Mouse (Mus musculus) adrenal gland, adult 2 months (tissue): Measurements from ENCODE around the gene Zdhhc3. TPM values are rescaled to one million over a fixed set of nuclear protein-coding genes. Genes with fewer than 3 reads are reported as not detected.

ENCODE experiments used
- polyA plus RNA-seq: library from polyadenylated mRNA; depleted of rRNA; stranded (reverse); fragments of >200 nt; gene quantifications from 2 replicates; pipeline ENCODE4 v1.2.3, GENCODE M21; 2012; rRNA removed
- total RNA-seq, 2 experiments: library from RNA; stranded (reverse); gene quantifications; 2 replicates each; pipeline ENCODE4 v1.2.3; 2021

Gene Zdhhc3
- total and polyA plus RNA-seq, 3 experiments, result 62.8 to 236 (median 83.5) TPM

Other genes starting within 250 kb of the Zdhhc3 start
- 100 to 1,000 TPM in 1 of 2 experiments, 10 to 100 TPM in 1; 71.4 to 109 TPM for gene Zfp445, start 247.2 kb downstream of the Zdhhc3 start, total RNA-seq
- 15.5 and 30.5 TPM in 2 replicates for gene Zfp445, start 247.2 kb downstream of the Zdhhc3 start, polyA plus RNA-seq
- gene Zkscan7, start 227.5 kb downstream of the Zdhhc3 start, total RNA-seq, result 1 to 10 TPM; 5.6 to 6.5 TPM
- gene Zkscan7, start 227.5 kb downstream of the Zdhhc3 start, polyA plus RNA-seq, result 2.0 and 4.0 TPM in 2 replicates
- gene Zfp105, start 190.1 kb downstream of the Zdhhc3 start, total RNA-seq, result 1 to 10 TPM; 3.2 to 5.4 TPM
- gene Zfp105, start 190.1 kb downstream of the Zdhhc3 start, polyA plus RNA-seq, result 0.15 and 0.75 TPM in 2 replicates
- 10 to 100 TPM; 18.8 to 22.3 TPM for gene 1110059G10Rik, start 162.2 kb downstream of the Zdhhc3 start, total RNA-seq
- gene 1110059G10Rik, start 162.2 kb downstream of the Zdhhc3 start, polyA plus RNA-seq, result 1.1 and 1.6 TPM in 2 replicates
- gene Kif15, start 162.2 kb downstream of the Zdhhc3 start, total RNA-seq, result 1 to 10 TPM; 1.2 to 1.3 TPM
- gene Kif15, start 162.2 kb downstream of the Zdhhc3 start, polyA plus RNA-seq, result 0.30 TPM in 1 of 2 replicates, not detected in the other
- gene Tmem42, start 91.9 kb downstream of the Zdhhc3 start, total RNA-seq, result 10 to 100 TPM; 16.1 to 17.9 TPM
- gene Tmem42, start 91.9 kb downstream of the Zdhhc3 start, polyA plus RNA-seq, result 34.4 and 39.2 TPM in 2 replicates
- gene Tgm4, start 78.5 kb downstream of the Zdhhc3 start, total RNA-seq, result under 1 TPM; 0.45 to 0.52 TPM
- 0.13 and 0.26 TPM in 2 replicates for gene Tgm4, start 78.5 kb downstream of the Zdhhc3 start, polyA plus RNA-seq
- 10 to 100 TPM; 29.6 to 39.3 TPM for gene Exosc7, start within 50 bp of the Zdhhc3 start, total RNA-seq
- gene Exosc7, start within 50 bp of the Zdhhc3 start, polyA plus RNA-seq, result 7.5 and 7.6 TPM in 2 replicates
- gene Clec3b, start 37.7 kb upstream of the Zdhhc3 start, total RNA-seq, result 10 to 100 TPM; 27.6 to 47.5 TPM
- gene Clec3b, start 37.7 kb upstream of the Zdhhc3 start, polyA plus RNA-seq, result 34.0 and 58.3 TPM in 2 replicates
- gene Cdcp1, start 102.8 kb upstream of the Zdhhc3 start, total RNA-seq, result under 1 TPM; 0.14 to 0.17 TPM
- 0.06 and 0.08 TPM in 2 replicates for gene Cdcp1, start 102.8 kb upstream of the Zdhhc3 start, polyA plus RNA-seq
- gene Tmem158, start 147.6 kb upstream of the Zdhhc3 start, total RNA-seq, result 10 to 100 TPM in 1 of 2 experiments, 1 to 10 TPM in 1; 4.5 to 11.0 TPM
- gene Tmem158, start 147.6 kb upstream of the Zdhhc3 start, polyA plus RNA-seq, result 42.7 and 50.3 TPM in 2 replicates